Mouse (Mus musculus) heart, adult 9 months (tissue): ENCODE results near the gene Lrrc8d.

ENCODE experiments used
- DNase-seq, 2 experiments: peaks; one replicate each; pipeline ENCODE4 v3.0.0; 2022; ENCODE audit warnings: low spot score in 2 of 2

The Lrrc8d gene

GRCm38 (mm10) chr5:105817248-105817976, 117.6 kb downstream of the Lrrc8d start:
- no peak for DNase-seq

GRCm38 (mm10) chr5:105818411-105818810, 118.6 kb downstream of the Lrrc8d start:
- DNase-seq = no peak

- DNase-seq = no peak
Measured at GRCm38 (mm10) chr5:105821390-105821789, 121.6 kb downstream of the Lrrc8d start.

- no peak for DNase-seq
Measured at GRCm38 (mm10) chr5:105822521-105823498, 123.0 kb downstream of the Lrrc8d start.

GRCm38 (mm10) chr5:105824282-105824681, 124.5 kb downstream of the Lrrc8d start:
- peak; percentile 49 to 61 for DNase-seq

- no peak for DNase-seq
Measured at GRCm38 (mm10) chr5:105824827-105825226, 125.1 kb downstream of the Lrrc8d start.

GRCm38 (mm10) chr5:105826916-105827510, 127.2 kb downstream of the Lrrc8d start:
- DNase-seq = no peak

GRCm38 (mm10) chr5:105828050-105828449, 128.3 kb downstream of the Lrrc8d start:
- DNase-seq = no peak

GRCm38 (mm10) chr5:105829008-105829586, 129.3 kb downstream of the Lrrc8d start:
- no peak for DNase-seq

- DNase-seq = peak; percentile 51 to 53
Measured at GRCm38 (mm10) chr5:105832140-105832539, 132.4 kb downstream of the Lrrc8d start.

GRCm38 (mm10) chr5:105833923-105834322, 134.2 kb downstream of the Lrrc8d start:
- DNase-seq = no peak

GRCm38 (mm10) chr5:105836006-105836405, 136.2 kb downstream of the Lrrc8d start:
- peak; percentile 68 to 75 for DNase-seq

GRCm38 (mm10) chr5:105839740-105840310, 140.1 kb downstream of the Lrrc8d start:
- DNase-seq = no peak

- DNase-seq = no peak
Measured at GRCm38 (mm10) chr5:105844044-105844753, 144.4 kb downstream of the Lrrc8d start.

- no peak for DNase-seq
Measured at GRCm38 (mm10) chr5:105845041-105845440, 145.3 kb downstream of the Lrrc8d start.

- DNase-seq = no peak
Measured at GRCm38 (mm10) chr5:105847726-105848125, 148.0 kb downstream of the Lrrc8d start.

GRCm38 (mm10) chr5:105849222-105849621, 149.5 kb downstream of the Lrrc8d start:
- DNase-seq = no peak

GRCm38 (mm10) chr5:105849643-105850042, 149.9 kb downstream of the Lrrc8d start:
- DNase-seq = no peak

GRCm38 (mm10) chr5:105853271-105853670, 153.5 kb downstream of the Lrrc8d start:
- no peak for DNase-seq

- DNase-seq = no peak
Measured at GRCm38 (mm10) chr5:105857486-105857885, 157.7 kb downstream of the Lrrc8d start.
